In genomic region chr17:81032957-81033356, GRCm38 (mm10) we compare ENCODE assay signal across 21 mouse cellular contexts. TPM values are rescaled to one million over a fixed set of nuclear protein-coding genes. Genes with fewer than 3 reads are reported as not detected.
A peak's percentile ranks its signal among the peaks of the same experiment; 100 is the strongest.
DNase-seq lines count a peak whose midpoint lies in the region; ATAC-seq and TF ChIP-seq lines count a peak whose summit lies in the region.
"Had no signal": no experiment of that assay in that cellular context is flagged by ENCODE, and none has a peak within 500 bp of the region (broad histone marks: within the 10 kb centered on the region; RNA-seq: fewer than 3 reads in every experiment).

No protein-coding gene starts in this region.

- H3K27me3 ChIP-seq in liver, postnatal 0 days (ENCODE audit: insufficient read depth, low read length): no peaks in the 10 kb centered on the region
- no peaks in the 10 kb centered on the region for H3K27me3 ChIP-seq in liver, embryonic 12.5 days (replicated peaks)
- no peaks in the 10 kb centered on the region for H3K27me3 ChIP-seq in liver, embryonic 16.5 days (ENCODE audit: control insufficient read depth, insufficient read depth, low read depth, low read length)
- no peaks in the 10 kb centered on the region for H3K27me3 ChIP-seq in forebrain, embryonic 15.5 days
- H3K27me3 ChIP-seq in intestine, postnatal 0 days (replicated peaks; ENCODE audit: control insufficient read depth, insufficient read depth, low read length): no peaks in the 10 kb centered on the region
- H3K27me3 ChIP-seq: heart, embryonic 13.5 days had no signal

- no peak overlapping the region for H3K4me2 ChIP-seq in liver, postnatal 0 days (ENCODE audit: low read depth, low read length)
- no peak overlapping the region for H3K4me2 ChIP-seq in liver, embryonic 12.5 days
- no peak overlapping the region for H3K4me2 ChIP-seq in liver, embryonic 16.5 days (ENCODE audit: low read depth, low read length)
- no peak overlapping the region for H3K4me2 ChIP-seq in forebrain, embryonic 15.5 days (replicated peaks)
- H3K4me2 ChIP-seq in intestine, postnatal 0 days (replicated peaks; ENCODE audit: low read depth): no peak overlapping the region
- H3K4me2 ChIP-seq: heart, embryonic 13.5 days; hindbrain, embryonic 14.5 days had no signal

- TF ChIP-seq CTCF in liver, postnatal 0 days (IDR thresholded peaks at IDR 0.05; ENCODE audit: low read depth): no peak
- no peak for TF ChIP-seq CTCF in intestine, postnatal 0 days (IDR thresholded peaks at IDR 0.05; ENCODE audit: low read depth)

- no peak overlapping the region for H3K27ac ChIP-seq in liver, postnatal 0 days (ENCODE audit: low read depth)
- H3K27ac ChIP-seq in liver, embryonic 12.5 days: peak overlapping the region; percentile 72
- H3K27ac ChIP-seq in liver, embryonic 16.5 days (ENCODE audit: low read length): peak overlapping the region; percentile 63
- no peak overlapping the region for H3K27ac ChIP-seq in forebrain, embryonic 15.5 days (replicated peaks)
- H3K27ac ChIP-seq in intestine, postnatal 0 days (ENCODE audit: low read depth, low read length): no peak overlapping the region
- H3K27ac ChIP-seq: embryonic facial prominence, embryonic 10.5 days; forebrain, embryonic 10.5 days; heart, embryonic 13.5 days; hindbrain, embryonic 14.5 days had no signal

- DNase-seq in liver: peak; percentile 18
- no peak for DNase-seq in liver, postnatal 0 days
- DNase-seq in kidney, adult 9 months: no peak
- DNase-seq in gastrocnemius, adult 8-10 months (ENCODE audit: low spot score in 2 of 2): no peak
- DNase-seq: adrenal gland, adult 2 months; adrenal gland, postnatal 36 days; B cell, adult 2 months; cerebellum, adult 2 months; cerebellum, postnatal 10 days; gastrocnemius, postnatal 14 days; heart, postnatal 4 days had no signal

- H3K36me3 ChIP-seq in liver, postnatal 0 days (replicated peaks; ENCODE audit: insufficient read depth, low read length): peaks cover 25% of the 10 kb centered on the region
- peaks cover 72% of the 10 kb centered on the region for H3K36me3 ChIP-seq in liver, embryonic 12.5 days
- H3K36me3 ChIP-seq in liver, embryonic 16.5 days (ENCODE audit: control insufficient read depth, insufficient read depth): no peaks in the 10 kb centered on the region; the same call in none of the 2 replicates
- peaks cover 12% of the 10 kb centered on the region; the same call in 1 of the 2 replicates for H3K36me3 ChIP-seq in forebrain, embryonic 15.5 days
- H3K36me3 ChIP-seq in intestine, postnatal 0 days (ENCODE audit: control insufficient read depth, insufficient read depth): peaks cover 48% of the 10 kb centered on the region

- H3K9me3 ChIP-seq in liver, postnatal 0 days (ENCODE audit: low read length): no peaks in the 10 kb centered on the region
- H3K9me3 ChIP-seq in liver, embryonic 12.5 days (replicated peaks): no peaks in the 10 kb centered on the region
- no peaks in the 10 kb centered on the region for H3K9me3 ChIP-seq in liver, embryonic 16.5 days (replicated peaks; ENCODE audit: control insufficient read depth, low read length)
- H3K9me3 ChIP-seq in forebrain, embryonic 15.5 days: no peaks in the 10 kb centered on the region
- H3K9me3 ChIP-seq in intestine, postnatal 0 days (ENCODE audit: control insufficient read depth): no peaks in the 10 kb centered on the region
- H3K9me3 ChIP-seq: embryonic facial prominence, embryonic 10.5 days; forebrain, embryonic 10.5 days; heart, embryonic 13.5 days had no signal

- H3K4me3 ChIP-seq in liver, postnatal 0 days (ENCODE audit: low read depth, low read length): no peak overlapping the region
- no peak overlapping the region for H3K4me3 ChIP-seq in liver, embryonic 12.5 days
- no peak overlapping the region for H3K4me3 ChIP-seq in liver, embryonic 16.5 days (ENCODE audit: low read depth, low read length)
- no peak overlapping the region for H3K4me3 ChIP-seq in forebrain, embryonic 15.5 days
- no peak overlapping the region for H3K4me3 ChIP-seq in intestine, postnatal 0 days (ENCODE audit: low read depth, low read length)
- H3K4me3 ChIP-seq: embryonic facial prominence, embryonic 10.5 days; forebrain, embryonic 10.5 days; heart, embryonic 13.5 days had no signal

- WGBS in liver, postnatal 0 days (ENCODE audit: insufficient replicate concordance): 65% methylated on average over 2 of the region's 2 CpGs
- 20% methylated on average over 2 of the region's 2 CpGs for WGBS in liver, embryonic 12.5 days (ENCODE audit: insufficient replicate concordance)
- 28% methylated on average over 2 of the region's 2 CpGs for WGBS in liver, embryonic 16.5 days (ENCODE audit: insufficient replicate concordance)
- WGBS in forebrain, embryonic 15.5 days: 79% methylated on average over 2 of the region's 2 CpGs
- 61% methylated on average over 2 of the region's 2 CpGs for WGBS in intestine, postnatal 0 days

- peaks cover 7% of the 10 kb centered on the region; the same call in 1 of the 2 replicates for H3K4me1 ChIP-seq in liver, postnatal 0 days (ENCODE audit: insufficient read depth)
- peaks cover 27% of the 10 kb centered on the region for H3K4me1 ChIP-seq in liver, embryonic 12.5 days
- peaks cover 18% of the 10 kb centered on the region for H3K4me1 ChIP-seq in liver, embryonic 16.5 days (ENCODE audit: control insufficient read depth, low read depth, low read length)
- no peaks in the 10 kb centered on the region for H3K4me1 ChIP-seq in forebrain, embryonic 15.5 days
- H3K4me1 ChIP-seq in intestine, postnatal 0 days (replicated peaks; ENCODE audit: control insufficient read depth, insufficient read depth, low read length): no peaks in the 10 kb centered on the region
- H3K4me1 ChIP-seq: forebrain, embryonic 10.5 days had no signal

- no peak for ATAC-seq in liver, postnatal 0 days
- ATAC-seq in liver, embryonic 12.5 days: no peak
- ATAC-seq in liver, embryonic 16.5 days (ENCODE audit: low read depth): no peak
- ATAC-seq in forebrain, embryonic 15.5 days (replicated peaks): no peak
- no peak for ATAC-seq in intestine, postnatal 0 days
- ATAC-seq: CD4-positive, CD25-positive, alpha-beta regulatory T cell, adult 4 months; forebrain, embryonic 14.5 days had no signal

- no peak for TF ChIP-seq EP300 in liver, postnatal 0 days (IDR thresholded peaks at IDR 0.05; ENCODE audit: low read depth)

- H3K9ac ChIP-seq in liver, postnatal 0 days (replicated peaks): no peak overlapping the region
- no peak overlapping the region for H3K9ac ChIP-seq in liver, embryonic 12.5 days
- no peak overlapping the region for H3K9ac ChIP-seq in liver, embryonic 16.5 days (ENCODE audit: low read depth, low read length)
- H3K9ac ChIP-seq in forebrain, embryonic 15.5 days (replicated peaks): no peak overlapping the region
- no peak overlapping the region for H3K9ac ChIP-seq in intestine, postnatal 0 days (ENCODE audit: low read depth, low read length)
- H3K9ac ChIP-seq: heart, embryonic 13.5 days; hindbrain, embryonic 14.5 days had no signal

RNA-seq across cellular contexts. Expression of gene Thumpd2, which starts 31.9 kb away (rescaled TPM):
- 4.6 and 5.0 TPM in 2 replicates for polyA plus RNA-seq in liver, postnatal 0 days (2015; fragmentation: Nextera tagmentation; extraction: Ambion mirVana)
- 9.3 and 10.5 TPM in 2 replicates for polyA plus RNA-seq in liver, embryonic 12.5 days (2016; fragmentation: Nextera tagmentation; extraction: Ambion mirVana)
- polyA plus RNA-seq in liver, embryonic 16.5 days (2015; fragmentation: Nextera tagmentation; extraction: Ambion mirVana): 5.9 and 6.1 TPM in 2 replicates
- polyA plus RNA-seq in forebrain, embryonic 15.5 days (2015; fragmentation: Nextera tagmentation; extraction: Ambion mirVana): 11.4 TPM in 2 replicates
- polyA plus RNA-seq in intestine, postnatal 0 days (2015; fragmentation: Nextera tagmentation; extraction: Ambion mirVana): 5.0 and 5.6 TPM in 2 replicates
- 1 to 10 TPM; 2.1 to 3.9 (median 3.0) TPM for total RNA-seq in gastrocnemius, adult 8-10 months (2022)

Comparison
In these comparisons a context has a peak if more than half of its experiments do, and no peak if none do; other contexts are left out.
1. H3K27ac ChIP-seq: peak in liver, embryonic 12.5 days (single experiment) and liver, embryonic 16.5 days (single experiment); none in liver, postnatal 0 days (single experiment), forebrain, embryonic 15.5 days (single experiment) and intestine, postnatal 0 days (single experiment).